Mouse (Mus musculus): ENCODE data around the gene Mcts2. TPM values are rescaled to one million over a fixed set of nuclear protein-coding genes. Genes with fewer than 3 reads are reported as not detected.

The Mcts2 gene
- total RNA-seq, 4 experiments from 2014 or later: 28.1 to 32.3 (median 29.7) TPM

GRCm38 (mm10) chr2:152691564-152692217 is 4.9 kb downstream of the Mcts2 start:
- peak; percentile 68 for DNase-seq

- DNase-seq: no peak
Measured at GRCm38 (mm10) chr2:152693233-152693632, 6.4 kb downstream of the Mcts2 start.

- no peak for DNase-seq
Measured at GRCm38 (mm10) chr2:152693735-152694134, 6.9 kb downstream of the Mcts2 start.

- DNase-seq: peak; percentile 79
Measured at GRCm38 (mm10) chr2:152694708-152695107, 7.9 kb downstream of the Mcts2 start.

GRCm38 (mm10) chr2:152696016-152696415 is 9.2 kb downstream of the Mcts2 start:
- DNase-seq: no peak

DNA sequence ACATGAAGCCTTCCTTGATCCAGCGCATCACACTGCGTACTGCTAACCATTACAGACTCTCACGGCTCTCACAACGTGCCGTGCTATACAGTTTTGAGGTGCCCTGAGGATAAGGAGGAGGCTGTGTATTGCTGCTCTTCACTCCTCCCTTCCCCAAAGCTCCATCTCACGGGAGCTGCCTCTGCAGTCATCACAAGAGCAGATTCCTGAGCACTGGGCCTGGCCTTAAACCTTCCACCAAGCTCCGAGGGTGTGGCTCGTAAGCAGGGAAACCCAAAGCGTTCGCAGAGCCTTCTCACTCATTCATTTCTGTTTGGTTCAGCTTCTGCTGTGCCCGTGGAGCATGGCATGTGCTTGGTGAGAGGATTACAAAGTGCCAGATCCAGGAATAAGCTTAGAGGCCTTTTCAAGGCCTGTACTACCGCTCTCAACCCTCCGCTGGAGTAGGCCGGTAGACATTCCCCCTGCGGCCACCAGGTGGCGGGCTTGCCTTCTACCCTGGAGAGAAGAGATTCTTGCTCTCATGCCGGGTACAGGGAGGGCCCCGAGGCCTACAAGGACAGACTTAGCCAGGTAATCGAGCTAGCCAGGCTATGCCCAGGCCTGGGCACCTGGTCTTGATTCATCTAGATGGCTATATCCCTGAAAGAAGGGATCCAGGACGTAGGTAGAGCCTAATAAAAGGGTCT is 9.8 kb downstream of the Mcts2 start:
- DNase-seq: peak; percentile 83

DNA sequence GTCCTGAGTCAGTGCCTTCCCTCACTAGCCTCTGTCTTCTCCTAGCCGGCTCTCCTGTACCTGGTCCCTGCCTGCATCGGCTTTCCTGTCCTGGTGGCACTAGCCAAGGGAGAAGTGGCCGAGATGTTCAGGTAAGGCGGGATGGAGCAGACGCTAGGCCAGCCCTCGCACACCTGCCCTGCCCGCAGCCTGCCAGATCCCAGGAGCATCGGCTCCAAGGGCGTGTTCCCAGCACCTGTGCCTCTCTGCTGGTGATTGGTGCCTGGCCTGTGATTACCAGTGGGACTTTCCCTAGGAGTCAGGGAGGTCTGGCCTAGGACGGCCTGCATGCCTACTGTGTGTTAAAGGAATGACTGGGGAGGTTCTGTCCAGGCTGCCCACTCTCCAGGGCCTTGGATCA is 13.3 kb downstream of the Mcts2 start:
- DNase-seq: no peak

DNA sequence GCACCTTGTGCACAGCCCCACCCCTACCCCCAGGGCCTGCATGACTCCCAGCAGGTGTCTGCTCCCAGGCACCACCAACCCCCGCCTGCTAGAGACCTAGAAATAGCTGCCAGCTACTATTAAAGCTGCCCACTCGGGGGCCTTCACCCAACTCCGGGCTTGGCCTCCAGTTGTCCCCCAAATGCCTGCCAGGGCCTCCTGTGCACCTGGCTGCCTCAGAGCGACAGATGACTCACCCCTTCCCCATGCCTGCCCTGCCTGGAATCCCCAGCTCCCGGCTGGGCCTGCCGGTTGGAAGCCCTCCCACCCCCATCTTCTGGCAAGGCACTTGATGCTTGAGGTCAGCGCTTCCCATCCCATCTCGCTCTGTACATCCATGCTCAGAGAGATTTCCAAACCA is 13.9 kb downstream of the Mcts2 start:
- DNase-seq: no peak

DNA sequence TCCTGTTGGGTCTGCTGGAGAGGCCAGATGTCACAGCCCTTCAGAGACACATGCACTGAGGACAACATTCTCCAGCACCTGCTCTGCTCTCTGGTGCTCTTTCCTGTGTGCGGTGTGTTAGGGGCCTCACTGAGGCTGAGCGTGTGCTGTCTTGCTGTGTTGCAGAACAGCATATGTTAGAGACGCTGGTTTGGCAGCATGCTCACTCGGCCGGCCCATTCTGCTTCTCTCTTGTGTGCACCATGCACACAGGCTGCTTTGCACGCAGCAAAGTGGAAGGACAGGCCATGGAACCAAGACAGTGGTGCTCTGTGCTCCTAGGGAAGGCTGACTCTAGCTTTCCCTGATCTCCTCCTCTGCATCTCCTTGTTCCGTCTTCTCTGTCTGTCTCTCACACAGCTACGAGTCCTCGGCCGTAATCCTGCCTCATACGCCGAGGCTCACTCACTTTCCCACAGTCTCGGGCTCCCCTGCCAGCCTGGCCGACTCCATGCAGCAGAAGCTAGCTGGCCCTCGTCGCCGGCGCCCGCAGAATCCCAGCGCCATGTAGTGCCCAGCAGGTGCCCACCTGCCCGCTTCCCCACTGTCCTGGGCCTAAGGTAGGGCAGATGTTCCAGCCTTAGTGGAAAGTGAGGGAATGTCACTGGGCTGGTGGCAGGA is 16.9 kb downstream of the Mcts2 start:
- no peak for DNase-seq

DNA sequence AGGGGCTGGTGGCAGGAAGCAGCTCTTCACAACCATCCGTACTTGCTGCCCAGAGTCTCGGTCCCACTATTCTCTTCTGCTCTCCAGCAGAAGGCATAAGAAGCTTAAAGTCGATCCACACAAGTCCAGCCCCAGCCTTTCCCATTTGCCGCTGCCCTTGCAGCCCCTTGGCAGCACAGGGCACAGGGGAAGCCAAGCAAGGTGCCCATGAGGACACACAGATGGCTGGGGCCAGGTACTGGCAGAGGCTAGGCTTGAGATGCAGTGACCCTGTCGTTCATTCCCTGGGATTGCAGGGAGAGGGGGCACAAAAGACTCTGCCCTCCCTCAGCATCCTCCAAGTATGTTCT is 17.4 kb downstream of the Mcts2 start:
- DNase-seq: no peak

GRCm38 (mm10) chr2:152704811-152705370 is 18.1 kb downstream of the Mcts2 start:
- DNase-seq: no peak

- no peak for DNase-seq
Measured at GRCm38 (mm10) chr2:152705993-152706571, 19.2 kb downstream of the Mcts2 start.

DNA sequence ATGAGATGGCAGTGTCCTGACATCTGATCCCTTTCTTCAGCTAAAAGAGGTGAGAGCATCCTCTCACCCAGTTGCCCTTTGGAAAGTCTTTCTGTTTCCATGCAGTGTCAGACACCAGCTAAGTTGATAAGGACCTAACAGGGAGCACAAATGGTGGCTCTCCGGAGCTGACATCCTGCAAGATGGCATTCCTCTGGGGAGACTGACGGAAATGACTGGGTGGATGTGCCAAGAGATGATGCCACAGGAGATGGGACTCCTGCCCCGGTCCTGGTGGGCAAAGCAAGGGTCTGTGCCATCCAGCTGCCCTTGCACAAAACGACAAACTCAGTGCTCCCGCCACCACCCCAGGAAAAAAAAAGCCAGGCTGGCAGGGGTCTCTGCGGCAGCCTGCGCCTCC is 20.4 kb downstream of the Mcts2 start:
- no peak for DNase-seq

GRCm38 (mm10) chr2:152707627-152708026 is 20.8 kb downstream of the Mcts2 start:
- peak; percentile 91 for DNase-seq

GRCm38 (mm10) chr2:152709066-152709465 is 22.2 kb downstream of the Mcts2 start:
- no peak for DNase-seq

DNA sequence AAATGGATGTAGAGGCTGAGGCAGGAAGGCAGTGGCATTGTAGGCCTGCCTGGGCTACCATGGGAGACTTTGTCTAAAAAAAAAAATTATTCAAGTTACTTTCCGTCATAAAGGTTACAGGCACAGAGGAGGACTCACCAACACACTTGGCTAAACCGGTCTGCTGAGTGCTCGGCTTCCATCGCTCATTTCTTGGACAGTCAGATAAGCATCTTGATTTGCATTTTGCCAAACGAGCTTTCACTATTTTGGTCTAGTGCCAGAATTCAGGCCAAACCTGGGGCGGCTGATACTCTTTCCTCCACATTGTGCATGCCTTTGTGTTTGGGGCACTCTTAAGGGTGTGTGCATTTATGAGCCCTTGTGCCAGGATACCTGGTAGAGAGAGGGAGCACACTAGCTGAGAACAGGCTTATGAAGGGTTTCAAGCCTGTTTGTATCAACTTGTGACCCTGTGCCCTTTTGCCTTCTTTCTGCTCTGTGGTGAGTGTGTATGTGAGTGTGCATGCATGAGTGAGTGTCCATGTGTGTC is 29.5 kb downstream of the Mcts2 start:
- DNase-seq: no peak

- DNase-seq: no peak
Measured at GRCm38 (mm10) chr2:152717652-152718051, 30.8 kb downstream of the Mcts2 start.

- DNase-seq: no peak
Measured at GRCm38 (mm10) chr2:152718076-152718475, 31.2 kb downstream of the Mcts2 start.

DNA sequence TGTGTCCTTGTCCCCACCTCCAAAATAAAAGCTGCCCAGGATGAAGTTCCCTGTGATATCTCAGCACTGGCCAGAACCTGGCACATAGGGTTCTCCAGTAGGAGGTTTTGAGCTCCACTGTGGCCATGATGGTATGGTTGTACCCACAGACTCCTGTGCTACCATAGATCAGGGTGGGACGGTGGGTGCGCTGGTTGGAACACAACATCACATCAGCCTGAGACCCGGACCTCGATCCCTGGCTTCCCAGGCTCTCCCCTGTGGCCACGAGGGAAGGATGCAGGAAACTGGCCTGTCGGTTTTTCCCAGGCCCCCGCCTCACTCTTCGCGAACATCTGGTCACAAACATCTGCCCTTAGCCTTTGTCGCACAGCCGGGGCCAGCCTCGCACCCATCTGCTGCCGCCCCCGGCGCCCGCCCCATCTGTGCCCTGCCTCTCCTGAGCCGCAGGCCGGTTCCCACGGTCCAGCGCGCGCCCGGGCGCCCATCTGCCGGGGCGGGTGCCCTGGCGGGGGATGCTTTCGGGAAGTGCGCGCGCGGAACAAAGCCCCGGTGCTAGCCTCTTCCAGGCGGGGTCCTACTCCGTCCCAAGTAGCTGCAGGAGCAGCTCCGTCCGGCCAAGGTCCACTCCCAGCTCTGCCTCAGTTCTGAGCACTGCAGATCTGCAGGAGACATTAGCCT is 37.0 kb downstream of the Mcts2 start:
- no peak for DNase-seq

- DNase-seq: no peak
Measured at GRCm38 (mm10) chr2:152724332-152724723, 37.5 kb downstream of the Mcts2 start.

DNA sequence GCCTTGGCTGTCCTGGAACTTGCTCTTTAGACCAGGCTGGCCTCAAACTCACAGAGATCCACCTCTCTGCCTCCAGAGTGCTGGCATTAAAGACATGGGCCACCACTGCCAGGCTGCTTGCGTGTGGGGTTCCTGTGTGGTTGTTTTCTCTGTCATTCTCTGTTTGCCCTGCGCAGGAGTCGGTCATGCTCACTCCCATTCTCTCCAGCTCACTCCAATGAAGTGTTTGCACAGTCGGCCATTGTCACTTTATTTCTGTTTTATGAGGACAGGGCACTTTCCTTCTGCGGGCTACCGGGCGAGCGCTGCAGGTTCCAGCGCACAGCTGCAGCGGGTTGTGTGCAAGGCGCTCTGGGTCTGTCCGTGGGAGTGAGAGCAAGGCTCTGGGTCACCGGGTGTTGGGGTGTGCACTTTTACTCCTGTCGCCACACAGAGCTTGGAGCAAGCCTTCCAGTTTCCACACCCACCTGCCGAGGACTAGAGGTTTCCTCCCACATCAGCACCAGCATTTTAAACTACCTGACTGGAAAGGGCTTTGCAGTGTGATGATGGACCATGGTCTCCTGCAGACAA is 38.4 kb downstream of the Mcts2 start:
- DNase-seq: no peak

DNA sequence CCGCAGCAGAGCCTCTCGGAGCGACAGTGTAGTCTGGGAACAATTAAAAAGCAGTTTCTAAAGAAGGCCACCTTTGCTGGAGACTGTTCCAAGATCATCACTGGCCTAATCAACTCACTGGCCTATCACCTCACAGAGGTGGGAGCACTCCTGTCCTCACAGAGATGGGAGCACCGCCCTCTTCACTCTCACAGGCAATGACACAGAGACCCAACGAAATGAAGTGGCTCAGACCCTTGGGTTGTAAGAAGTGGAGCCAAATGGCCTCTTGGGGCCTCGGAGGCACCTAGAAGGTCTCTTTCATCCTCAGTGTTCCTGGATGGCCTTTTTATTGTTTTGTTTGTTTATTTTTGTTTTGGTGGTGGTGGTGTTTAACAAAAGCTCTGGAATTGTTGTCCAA is 39.4 kb downstream of the Mcts2 start:
- no peak for DNase-seq
